Mouse (Mus musculus) testis, adult 2 months (tissue): ENCODE measurements around the gene Coro2b.

Experiments
- CTCF ChIP-seq: fragments of 200-500 bp; IDR thresholded peaks from 2 replicates; pipeline ENCODE4 v1.5.1; 2012; ENCODE audit warnings: low read depth, mild to moderate bottlenecking, inconsistent platforms, low read length, moderate library complexity; ENCODE audit not compliant: control insufficient read depth, insufficient read depth, insufficient replicate concordance
- POLR2A ChIP-seq: fragments of 200-500 bp; IDR thresholded peaks from 2 replicates; pipeline ENCODE4 v1.6.1; 2012; ENCODE audit warnings: low read depth, mild to moderate bottlenecking, inconsistent platforms, low read length, moderate library complexity; ENCODE audit not compliant: control insufficient read depth

- TF ChIP-seq POLR2A (no peak), CTCF (no peak)
Observed at GRCm38 (mm10) chr9:62421911-62422310, 114.9 kb downstream of the Coro2b start.
